ENCODE assay signal across 22 mouse cellular contexts in genomic region chr3:79244347-79244746, GRCm38 (mm10). TPM values are rescaled to one million over a fixed set of nuclear protein-coding genes. Genes with fewer than 3 reads are reported as not detected.
DNase-seq lines count a peak whose midpoint lies in the region; ATAC-seq and TF ChIP-seq lines count a peak whose summit lies in the region.
"Had no signal": no experiment of that assay in that cellular context is flagged by ENCODE, and none has a peak within 500 bp of the region (broad histone marks: within the 10 kb centered on the region; RNA-seq: fewer than 3 reads in every experiment).

No protein-coding gene starts in this region.

- no peak overlapping the region for H3K9ac ChIP-seq in heart, embryonic 12.5 days
- H3K9ac ChIP-seq in kidney, embryonic 15.5 days, result no peak overlapping the region
- H3K9ac ChIP-seq: forebrain, embryonic 15.5 days; heart, embryonic 13.5 days; hindbrain, embryonic 14.5 days; intestine, embryonic 15.5 days; limb, embryonic 13.5 days; liver, embryonic 15.5 days had no signal

- H3K27ac ChIP-seq in heart, embryonic 12.5 days (ENCODE audit: poor library complexity, severe bottlenecking), result no peak overlapping the region
- no peak overlapping the region for H3K27ac ChIP-seq in kidney, embryonic 15.5 days
- no peak overlapping the region for H3K27ac ChIP-seq in kidney, adult 2 months (ENCODE audit: insufficient read depth, low read depth, low read length)
- H3K27ac ChIP-seq: embryonic facial prominence, embryonic 10.5 days; forebrain, embryonic 15.5 days; heart, embryonic 13.5 days; hindbrain, embryonic 14.5 days; intestine, embryonic 15.5 days; limb, embryonic 13.5 days; liver, embryonic 15.5 days had no signal

- no peak for TF ChIP-seq POLR2A in kidney, adult 2 months (IDR thresholded peaks at IDR 0.05; ENCODE audit: low read depth, low read length)

- no peak overlapping the region for H3K4me3 ChIP-seq in heart, embryonic 12.5 days
- no peak overlapping the region for H3K4me3 ChIP-seq in kidney, embryonic 15.5 days (replicated peaks)
- no peak overlapping the region for H3K4me3 ChIP-seq in kidney, adult 2 months (ENCODE audit: insufficient read depth, low read depth, low read length)
- H3K4me3 ChIP-seq: embryonic facial prominence, embryonic 10.5 days; forebrain, embryonic 15.5 days; heart, embryonic 13.5 days; intestine, embryonic 15.5 days; limb, embryonic 13.5 days; liver, embryonic 15.5 days had no signal

- H3K4me1 ChIP-seq in heart, embryonic 12.5 days (replicated peaks), result peaks cover 48% of the 10 kb centered on the region
- H3K4me1 ChIP-seq in kidney, embryonic 15.5 days, result peaks cover 35% of the 10 kb centered on the region
- peaks cover 17% of the 10 kb centered on the region for H3K4me1 ChIP-seq in kidney, adult 2 months (ENCODE audit: control insufficient read depth, insufficient read depth, low read length)
- H3K4me1 ChIP-seq: intestine, embryonic 15.5 days had no signal

- DNase-seq in heart, adult 11 months, result peak; percentile 94
- DNase-seq in kidney, adult 2 months, result no peak
- peak; percentile 31 for DNase-seq in 416B (ENCODE audit: low read depth)
- peak; percentile 43 for DNase-seq in brain, adult 2 months (ENCODE audit: low read depth, low spot score)
- no peak for DNase-seq in spleen, postnatal 10 days (ENCODE audit: low spot score in 2 of 2)
- no peak for DNase-seq in embryo, embryonic 11 days
- DNase-seq: cerebellum, adult 11 months; cerebellum, postnatal 36 days; layer of hippocampus, adult 9-11 months; lung, postnatal 10 days; midbrain, embryonic 14.5 days; thymus, postnatal 25 days had no signal

- no peak overlapping the region for H3K4me2 ChIP-seq in heart, embryonic 12.5 days
- H3K4me2 ChIP-seq in kidney, embryonic 15.5 days, result no peak overlapping the region
- H3K4me2 ChIP-seq: forebrain, embryonic 15.5 days; heart, embryonic 13.5 days; hindbrain, embryonic 14.5 days; intestine, embryonic 15.5 days; limb, embryonic 13.5 days; liver, embryonic 15.5 days had no signal

- no peak for TF ChIP-seq CTCF in kidney, adult 2 months (conservative IDR thresholded peaks at IDR 0.05; ENCODE audit: insufficient read depth, insufficient read length, low read depth, low read length)

- no peaks in the 10 kb centered on the region for H3K27me3 ChIP-seq in heart, embryonic 12.5 days (replicated peaks)
- no peaks in the 10 kb centered on the region for H3K27me3 ChIP-seq in kidney, embryonic 15.5 days
- H3K27me3 ChIP-seq in kidney, adult 2 months (replicated peaks; ENCODE audit: control insufficient read depth, insufficient read depth, low read length), result no peaks in the 10 kb centered on the region
- H3K27me3 ChIP-seq: CH12.LX; forebrain, embryonic 15.5 days; heart, embryonic 13.5 days; intestine, embryonic 15.5 days; limb, embryonic 13.5 days; liver, embryonic 15.5 days had no signal

- no peaks in the 10 kb centered on the region for H3K36me3 ChIP-seq in heart, embryonic 12.5 days
- no peaks in the 10 kb centered on the region for H3K36me3 ChIP-seq in kidney, embryonic 15.5 days
- H3K36me3 ChIP-seq in kidney, adult 2 months (ENCODE audit: control insufficient read depth, insufficient read depth, low read length), result no peaks in the 10 kb centered on the region
- H3K36me3 ChIP-seq: embryonic facial prominence, embryonic 10.5 days; forebrain, embryonic 15.5 days; heart, embryonic 13.5 days; intestine, embryonic 15.5 days; limb, embryonic 13.5 days; liver, embryonic 15.5 days had no signal

- H3K9me3 ChIP-seq in heart, embryonic 12.5 days (replicated peaks), result no peaks in the 10 kb centered on the region
- no peaks in the 10 kb centered on the region for H3K9me3 ChIP-seq in kidney, embryonic 15.5 days (replicated peaks)
- H3K9me3 ChIP-seq: embryonic facial prominence, embryonic 10.5 days; forebrain, embryonic 15.5 days; heart, embryonic 13.5 days; intestine, embryonic 15.5 days; limb, embryonic 13.5 days; liver, embryonic 15.5 days had no signal

- WGBS in heart, embryonic 12.5 days, result 65% methylated on average over 9 of the region's 9 CpGs
- 62% methylated on average over 9 of the region's 9 CpGs for WGBS in kidney, embryonic 15.5 days
- 49% methylated on average over 9 of the region's 9 CpGs for WGBS in kidney, adult 2 months

- no peak for ATAC-seq in heart, embryonic 12.5 days (ENCODE audit: insufficient number of reproducible peaks, low FRiP score)
- ATAC-seq in kidney, embryonic 15.5 days (replicated peaks; ENCODE audit: low FRiP score), result 0 out of 2 replicates have a peak, but pooled peaks have one; percentile 34
- ATAC-seq: forebrain, embryonic 15.5 days; intestine, embryonic 15.5 days had no signal

RNA-seq across cellular contexts. Expression of gene Rapgef2, which starts 42.0 kb away (rescaled TPM):
- polyA plus RNA-seq in heart, embryonic 12.5 days (2016; fragmentation: Nextera tagmentation; extraction: Ambion mirVana), result 8.5 and 9.2 TPM in 2 replicates
- 5.4 TPM in 2 replicates for polyA plus RNA-seq in kidney, embryonic 15.5 days (2015; fragmentation: Nextera tagmentation; extraction: Ambion mirVana)
- 7.6 and 8.0 TPM in 2 replicates for polyA plus RNA-seq in kidney, adult 2 months (2012; rRNA removed)

Comparison
In these comparisons a context has a peak if more than half of its experiments do, and no peak if none do; other contexts are left out.
1. DNase-seq: peak in heart, adult 11 months (single experiment), 416B (single experiment) and brain, adult 2 months (single experiment); none in kidney, adult 2 months (single experiment), spleen, postnatal 10 days (0 of 2) and embryo, embryonic 11 days (single experiment).